Mouse (Mus musculus) ZHBTc4 (cell line): ENCODE data around the gene Exoc3.

ENCODE experiments used
- DNase-seq: peaks from one replicate; pipeline ENCODE4 v3.0.0-alpha.2; 2011; ENCODE audit warnings: low read depth, low spot score

Exoc3 gene

DNA sequence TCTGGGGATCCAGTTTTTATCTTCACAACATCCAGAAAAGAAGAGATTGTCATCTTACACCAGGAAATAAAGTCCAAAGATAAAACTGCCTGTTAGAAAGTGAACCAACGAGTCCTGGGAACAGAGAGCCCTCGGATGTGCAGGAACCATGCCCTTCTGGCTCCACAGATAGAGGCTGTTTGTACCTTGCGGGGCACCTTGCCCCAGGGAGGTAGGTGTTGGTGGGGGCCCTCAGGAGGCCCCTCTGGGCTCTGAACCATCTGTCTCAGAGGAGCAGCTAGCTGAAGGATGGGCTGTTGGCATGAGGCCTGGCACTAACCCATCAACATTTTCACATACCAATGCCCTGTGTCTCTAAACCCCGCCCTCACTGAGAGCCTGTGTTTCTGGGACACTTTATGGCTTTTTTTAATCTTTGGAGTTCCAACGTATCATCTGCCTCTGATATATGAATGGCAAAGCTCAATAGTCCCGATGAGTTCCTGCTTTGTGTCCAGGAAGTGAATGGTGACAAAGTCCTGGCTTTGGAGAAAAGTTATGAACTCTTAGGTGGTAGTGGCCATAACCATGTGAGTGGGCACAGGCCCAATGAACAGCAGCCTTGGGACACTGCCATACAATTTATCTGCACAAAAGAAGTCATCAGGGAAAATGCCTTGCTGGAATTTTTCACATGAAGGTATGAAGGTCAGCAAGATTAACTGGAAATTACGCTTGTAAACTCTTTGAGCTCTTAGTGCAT is 69.5 kb downstream of the Exoc3 start:
- DNase-seq = no peak

GRCm38 (mm10) chr13:74129909-74130308 is 78.6 kb downstream of the Exoc3 start:
- DNase-seq = no peak

DNA sequence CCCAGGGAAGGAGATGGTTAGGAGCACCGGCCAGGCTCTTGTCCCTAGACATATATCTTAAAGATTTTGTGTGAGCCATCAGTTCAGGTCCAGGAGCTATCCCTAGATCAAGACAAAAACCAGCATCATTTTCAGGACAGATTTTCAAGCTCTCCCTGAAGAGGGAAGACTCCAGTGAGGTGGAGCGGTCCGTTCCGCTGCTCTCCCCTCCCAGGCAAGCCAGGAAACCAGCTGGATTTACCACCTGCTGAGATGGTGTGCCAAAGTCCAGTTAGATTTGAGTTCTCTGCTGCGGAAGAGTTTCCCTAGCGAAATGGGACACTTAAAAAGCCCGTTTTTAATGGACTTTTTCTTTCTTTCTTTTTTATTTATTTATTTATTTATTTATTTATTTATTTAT is 81.0 kb downstream of the Exoc3 start:
- no peak for DNase-seq

GRCm38 (mm10) chr13:74122632-74123031 is 85.9 kb downstream of the Exoc3 start:
- DNase-seq = no peak

- no peak for DNase-seq
These were observed 86.7 kb downstream of the Exoc3 start for GRCm38 (mm10) chr13:74121795-74122330.

DNA sequence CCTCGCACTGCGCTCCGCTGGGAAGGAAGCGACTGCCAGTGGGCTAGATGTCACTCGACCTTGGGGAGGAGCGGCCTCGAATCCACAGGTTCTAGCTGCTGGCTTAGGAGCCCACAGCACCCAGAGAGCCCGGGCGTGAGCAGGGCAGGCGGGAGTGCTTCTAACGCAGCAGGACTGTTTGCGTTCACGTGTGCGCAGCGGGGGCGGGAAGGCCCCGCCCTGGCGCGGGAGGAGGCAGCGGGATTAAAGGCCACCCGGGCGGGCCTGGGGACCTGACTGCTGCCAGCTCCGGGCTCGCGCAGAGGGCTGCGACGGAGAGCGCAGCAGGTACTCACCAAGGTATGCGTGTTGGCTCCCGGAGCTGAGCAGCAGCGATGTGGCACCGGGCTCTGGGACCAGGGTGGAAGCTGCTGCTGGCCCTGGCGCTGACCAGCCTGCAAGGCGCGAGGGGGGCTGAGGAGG is 87.4 kb downstream of the Exoc3 start, which contains the start of gene Slc9a3:
TSS of gene Slc9a3 (plus strand) at position 317 of the 462 bp plus-strand sequence.
- peak; percentile 66 for DNase-seq
